Mouse (Mus musculus) G1E (cell line): Measurements from ENCODE around the gene Padi6. TPM values are rescaled to one million over a fixed set of nuclear protein-coding genes. Genes with fewer than 3 reads are reported as not detected.
A peak's percentile ranks its signal among the peaks of the same experiment; 100 is the strongest.

ENCODE experiments used
- ATAC-seq: 2 replicates; pipeline ENCODE4 v1.8.0; 2016; ENCODE audit warnings: mild to moderate bottlenecking; ENCODE audit not compliant: insufficient number of reproducible peaks, poor library complexity, low FRiP score, severe bottlenecking; ENCODE audit errors: extremely low read depth
- DNase-seq: peaks from one replicate; pipeline ENCODE4 v3.0.0; 2012; ENCODE audit warnings: low spot score
- H3K27me3 ChIP-seq: 2 replicates; pipeline ENCODE4 v1.6.1; 2012; ENCODE audit warnings: mild to moderate bottlenecking, low read length, inconsistent platforms; ENCODE audit not compliant: insufficient read depth
- H3K36me3 ChIP-seq: replicated peaks from 2 replicates; pipeline ENCODE3; 2012; ENCODE audit warnings: mild to moderate bottlenecking, inconsistent platforms
- H3K4me1 ChIP-seq: 2 replicates; pipeline ENCODE4 v1.6.1; 2012; ENCODE audit warnings: low read depth, low read length, inconsistent platforms, mixed read lengths; ENCODE audit not compliant: insufficient read depth
- H3K4me3 ChIP-seq: 2 replicates; pipeline ENCODE4 v1.5.1; 2012; ENCODE audit warnings: low read depth, mild to moderate bottlenecking, inconsistent platforms, low read length, moderate library complexity, mixed read lengths
- H3K9me3 ChIP-seq: replicated peaks from 2 replicates; pipeline ENCODE4 v1.6.1; 2012; ENCODE audit warnings: inconsistent platforms
- CTCF ChIP-seq: IDR thresholded peaks from 2 replicates; pipeline ENCODE4 v1.5.1; 2012; ENCODE audit warnings: low read depth, low read length, inconsistent platforms, mixed read lengths
- GATA1 ChIP-seq: IDR thresholded peaks from 2 replicates; pipeline ENCODE4 v1.6.1; 2012; ENCODE audit warnings: borderline replicate concordance, low read length, inconsistent platforms, mixed read lengths
- GATA2 ChIP-seq: IDR thresholded peaks from 2 replicates; pipeline ENCODE4 v1.6.1; 2012; ENCODE audit warnings: low read depth, low read length, inconsistent platforms, borderline replicate concordance
- POLR2AphosphoS5 ChIP-seq: IDR thresholded peaks from 2 replicates; pipeline ENCODE4 v1.6.1; 2012; ENCODE audit warnings: low read depth, low read length, inconsistent platforms; ENCODE audit not compliant: insufficient replicate concordance
- TAL1 ChIP-seq: conservative IDR thresholded peaks from 2 replicates; pipeline ENCODE4 v1.6.1; 2012; ENCODE audit warnings: low read depth, low read length, inconsistent platforms, mixed read lengths
- polyA plus RNA-seq: library from polyadenylated mRNA; stranded (reverse); fragments of >175 nt; gene quantifications from 2 replicates; pipeline ENCODE4 v1.2.3, GENCODE M21; 2012
- total RNA-seq, 2 experiments: library from RNA; stranded (forward) in 1 of 2; stranded (reverse) in 1 of 2; fragments of 200-1000 nt in 1 of 2; fragments of >200 nt in 1 of 2; fragmentation: Nextera tagmentation in 1 of 2; gene quantifications; 2 replicates each; pipeline ENCODE4 v1.2.3; 2014 to 2017

The Padi6 gene
- total and polyA plus RNA-seq, 3 experiments, result not detected

DNA sequence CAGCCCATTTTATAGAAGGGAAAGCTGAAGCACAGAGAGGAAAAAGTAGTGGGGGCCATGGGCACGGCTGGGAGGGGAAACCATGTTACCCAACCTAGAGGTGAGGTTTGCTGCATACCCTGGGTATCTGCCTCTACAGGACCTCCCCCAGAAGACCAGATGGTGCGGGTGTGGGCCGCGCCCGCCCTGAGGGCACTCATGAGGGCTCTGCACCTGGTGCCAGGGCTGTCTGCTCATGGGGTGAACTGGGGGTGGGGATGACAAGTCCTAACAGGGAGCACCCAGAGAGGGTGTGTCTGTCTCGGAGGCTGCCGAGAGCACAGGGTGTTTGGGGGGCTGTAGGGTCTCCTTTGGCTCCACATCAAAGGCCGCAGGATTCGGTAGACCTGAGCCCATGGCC, 32.5 kb upstream of the Padi6 start:
- DNase-seq, result no peak
- TF ChIP-seq GATA2 (no peak), CTCF (no peak), TAL1 (no peak), POLR2AphosphoS5 (no peak), GATA1 (no peak)
- no peak overlapping the region for H3K4me3 ChIP-seq
- H3K4me1 ChIP-seq, result peaks cover 6% of the 10 kb centered on the region
- H3K27me3 ChIP-seq, result peaks cover 7% of the 10 kb centered on the region; the same call in 1 of the 2 replicates
- ATAC-seq, result no peak
- no peaks in the 10 kb centered on the region for H3K36me3 ChIP-seq
- no peaks in the 10 kb centered on the region for H3K9me3 ChIP-seq

DNA sequence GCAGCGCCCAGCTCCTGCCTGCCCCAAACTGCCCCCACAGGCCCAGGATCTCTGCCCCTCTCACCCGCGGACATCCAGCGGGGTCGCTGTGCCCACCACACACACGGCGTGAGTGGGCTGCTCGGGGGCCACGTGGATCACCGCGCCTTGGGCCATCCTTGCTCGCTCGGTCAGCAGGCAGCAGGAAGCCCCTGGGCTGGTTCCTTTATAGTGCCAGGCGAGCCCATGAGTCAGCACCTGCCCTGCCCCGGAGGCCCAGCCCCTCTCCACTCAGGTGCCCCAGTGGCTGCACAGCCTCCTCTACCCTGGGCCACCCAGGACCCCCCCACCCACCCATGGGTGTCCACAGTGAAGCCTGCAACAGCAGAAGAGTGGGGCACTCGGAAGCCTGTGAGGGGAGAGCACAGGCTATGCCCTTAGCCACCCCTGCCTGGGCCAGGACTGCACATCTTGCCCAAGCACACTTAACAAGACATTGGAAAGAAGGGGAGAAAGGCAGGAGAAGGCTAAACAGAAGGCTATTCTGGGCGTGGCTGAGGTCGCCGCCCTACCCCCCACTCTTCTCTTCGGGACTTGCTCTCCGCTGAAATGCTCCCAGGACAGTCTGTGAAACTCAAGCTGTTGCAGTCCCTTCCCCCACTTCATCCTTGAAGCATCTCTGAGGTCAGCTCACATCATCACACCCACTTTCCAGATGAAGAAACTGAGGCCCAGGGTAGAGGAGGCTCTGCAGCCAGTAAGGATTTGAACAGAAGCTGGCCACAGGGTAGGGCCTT, 31.8 kb upstream of the Padi6 start, which contains the start of gene Padi4:
Gene Padi4 (minus strand): TSS at position 212 of the 776 bp plus-strand sequence.
- TF ChIP-seq POLR2AphosphoS5 (no peak), TAL1 (no peak), GATA2 (no peak), GATA1 (no peak), CTCF (no peak)
- DNase-seq (no peak), ATAC-seq (no peak)
- Histone ChIP-seq H3K4me1 (peaks cover 6% of the 10 kb centered on the region), H3K9me3 (no peaks in the 10 kb centered on the region), H3K36me3 (no peaks in the 10 kb centered on the region), H3K4me3 (no peak within 1 kb of the TSS), H3K27me3 (peaks cover 8% of the 10 kb centered on the region)

DNA sequence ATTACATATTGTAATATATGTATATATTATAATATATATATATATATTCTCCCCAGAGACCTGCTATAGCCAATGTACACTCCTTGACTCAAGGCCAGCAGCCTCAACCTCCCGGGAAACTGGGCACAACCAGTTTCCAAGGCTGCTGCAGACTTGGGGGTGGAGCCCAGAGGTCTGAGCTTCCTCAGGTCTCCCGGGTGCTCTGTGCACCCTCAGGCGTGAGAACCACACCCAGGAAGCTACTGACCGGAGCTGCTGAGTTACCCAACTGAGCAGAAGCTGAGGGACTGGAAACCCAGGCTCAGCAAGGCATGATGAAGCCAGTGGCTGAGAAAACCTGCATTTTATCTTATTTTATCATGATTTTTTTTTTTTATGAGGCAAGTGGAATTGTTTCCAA, 28.6 kb upstream of the Padi6 start:
- TF ChIP-seq GATA2 (no peak), GATA1 (no peak), TAL1 (no peak), CTCF (no peak), POLR2AphosphoS5 (no peak)
- DNase-seq, result no peak
- H3K27me3 ChIP-seq, result peaks cover 12% of the 10 kb centered on the region
- H3K4me1 ChIP-seq, result peaks cover 6% of the 10 kb centered on the region
- no peaks in the 10 kb centered on the region for H3K36me3 ChIP-seq
- ATAC-seq, result no peak
- H3K4me3 ChIP-seq, result no peak overlapping the region
- no peaks in the 10 kb centered on the region for H3K9me3 ChIP-seq

DNA sequence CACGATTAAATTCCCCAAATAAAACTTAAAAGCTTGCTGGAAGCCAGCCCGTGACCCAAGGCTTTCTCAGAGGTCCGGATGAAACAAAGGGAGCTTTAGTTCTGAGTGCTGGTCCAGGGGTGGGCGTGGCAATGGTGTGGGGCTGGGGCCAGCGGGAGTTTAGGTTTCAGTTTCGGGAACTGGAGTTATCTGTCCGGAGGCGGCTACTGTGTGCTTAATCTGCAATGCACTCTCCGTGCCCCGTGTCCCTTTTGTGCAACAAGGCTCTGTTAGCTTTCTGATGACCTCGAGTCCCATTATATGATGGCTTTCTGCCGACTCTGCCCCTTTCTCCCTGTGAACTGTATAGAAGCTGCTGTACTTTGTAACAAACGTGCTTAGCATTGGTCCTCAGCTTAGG, 28.0 kb upstream of the Padi6 start:
- Histone ChIP-seq H3K27me3 (peaks cover 12% of the 10 kb centered on the region), H3K9me3 (no peaks in the 10 kb centered on the region)
- TF ChIP-seq POLR2AphosphoS5 (no peak), GATA2 (no peak), CTCF (no peak), TAL1 (no peak), GATA1 (no peak)

DNA sequence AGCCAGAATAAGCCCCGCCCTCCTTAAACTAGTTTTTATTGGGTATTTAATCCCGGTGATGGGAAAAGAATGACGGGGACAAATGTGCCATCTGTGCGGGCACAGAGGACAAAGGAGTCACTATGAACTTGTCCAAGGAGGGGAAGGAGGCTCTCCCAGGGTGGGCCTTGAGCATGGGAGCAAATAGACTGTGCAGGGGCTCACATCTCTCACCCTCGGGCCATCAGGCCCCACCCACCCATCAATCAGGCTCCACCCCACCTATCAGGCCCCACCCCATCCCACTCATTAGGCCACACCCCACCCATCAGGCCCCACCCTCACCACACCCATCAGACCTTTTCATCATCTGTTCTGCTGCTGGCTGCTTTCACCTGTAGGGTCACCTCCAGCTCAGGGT, 26.5 kb upstream of the Padi6 start:
- no peak for ATAC-seq

More for the DNA sequence above, 28.0 kb upstream of the Padi6 start:
- peaks cover 6% of the 10 kb centered on the region for H3K4me1 ChIP-seq
- DNase-seq (no peak), ATAC-seq (no peak)
- peak overlapping the region; percentile 57; the same call in 1 of the 2 replicates for H3K4me3 ChIP-seq
- no peaks in the 10 kb centered on the region for H3K36me3 ChIP-seq

GRCm38 (mm10) chr4:140765936-140766335, 23.5 kb upstream of the Padi6 start:
- H3K9me3 ChIP-seq, result no peaks in the 10 kb centered on the region
- no peak overlapping the region for H3K4me3 ChIP-seq
- no peak for DNase-seq
- no peak for TF ChIP-seq GATA2
- TF ChIP-seq TAL1, result no peak
- TF ChIP-seq POLR2AphosphoS5, result no peak
- TF ChIP-seq GATA1, result no peak
- TF ChIP-seq CTCF, result no peak
- no peaks in the 10 kb centered on the region for H3K36me3 ChIP-seq
- peaks cover 6% of the 10 kb centered on the region for H3K4me1 ChIP-seq
- no peak for ATAC-seq
- H3K27me3 ChIP-seq, result peaks cover 14% of the 10 kb centered on the region

More for the DNA sequence above, 26.5 kb upstream of the Padi6 start:
- Histone ChIP-seq H3K4me3 (no peak overlapping the region), H3K27me3 (peaks cover 12% of the 10 kb centered on the region), H3K4me1 (peaks cover 6% of the 10 kb centered on the region), H3K9me3 (no peaks in the 10 kb centered on the region), H3K36me3 (no peaks in the 10 kb centered on the region)
- TF ChIP-seq POLR2AphosphoS5 (no peak), GATA1 (no peak), CTCF (no peak), TAL1 (no peak), GATA2 (no peak)
- no peak for DNase-seq
